Mouse (Mus musculus) megakaryocyte, adult 5-6 weeks (primary cell): ENCODE results near the gene Ano1. TPM values are rescaled to one million over a fixed set of nuclear protein-coding genes. Genes with fewer than 3 reads are reported as not detected.
A peak's percentile ranks its signal among the peaks of the same experiment; 100 is the strongest.

Experiments used
- ATAC-seq: 2 replicates; pipeline ENCODE4 v1.8.0; 2016; ENCODE audit warnings: mild to moderate bottlenecking, inconsistent platforms; ENCODE audit not compliant: poor library complexity, severe bottlenecking
- total RNA-seq, 2 experiments: library from RNA; stranded (forward) in 1 of 2; stranded (reverse) in 1 of 2; fragments of 153-499, 151-499 nt in 1 of 2; fragments of 221-1000, 200-1000 nt in 1 of 2; gene quantifications; 2 replicates each; pipeline versions ENCODE4 v1.2.3 to v1.2.4; 2015 to 2017

Ano1 gene
- total RNA-seq, 2 experiments from 2014 or later = not detected

DNA sequence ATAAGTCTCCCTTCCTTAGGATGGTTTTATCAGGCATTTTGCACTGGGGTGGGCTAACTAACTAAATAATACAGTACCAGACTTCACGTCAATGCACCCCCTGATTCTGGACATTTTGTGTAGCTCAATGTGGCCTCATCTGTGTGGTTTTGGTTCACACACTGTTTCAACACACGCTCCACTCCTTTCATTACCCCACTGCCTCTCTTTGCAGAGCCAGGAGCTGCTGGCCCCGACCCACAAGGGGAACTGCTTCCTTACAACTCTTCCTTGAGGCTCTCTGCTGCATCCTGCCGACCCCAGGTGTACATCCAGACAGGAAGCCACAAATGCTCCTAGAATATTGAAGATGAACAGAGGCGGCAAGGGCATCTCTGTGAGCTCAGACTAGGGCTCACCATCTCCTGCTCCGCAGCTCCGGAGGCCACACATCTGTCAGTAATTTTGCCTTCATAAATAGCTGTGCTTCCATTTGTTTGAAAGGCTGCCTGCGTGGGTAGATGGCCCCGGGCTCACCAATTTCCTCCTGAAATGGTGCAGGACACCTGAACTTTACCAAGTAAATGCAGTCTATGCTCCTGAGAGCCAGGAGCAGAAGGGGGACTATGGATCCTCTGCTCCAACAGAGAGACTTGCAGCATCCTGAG lies 17.8 kb upstream of the Ano1 start:
- ATAC-seq = peak; percentile 38

DNA sequence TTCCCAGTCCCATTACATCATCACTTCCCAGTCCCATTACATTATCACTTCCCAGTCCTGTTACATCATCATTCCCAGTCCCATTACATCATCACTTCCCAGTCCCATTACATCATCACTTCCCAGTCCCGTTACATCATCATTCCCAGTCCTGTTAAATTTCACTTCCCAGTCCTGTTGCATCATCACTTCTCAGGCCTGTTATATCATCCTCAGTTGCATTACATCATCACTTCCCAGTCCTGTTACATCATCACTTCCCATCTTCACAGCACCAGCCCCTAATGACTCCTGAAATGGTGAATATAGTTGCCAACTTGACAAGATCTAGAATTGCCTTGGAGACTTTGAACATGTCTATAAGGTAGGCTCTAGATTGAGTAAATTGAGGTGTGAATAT lies 17.1 kb upstream of the Ano1 start:
- ATAC-seq = peak; percentile 34

DNA sequence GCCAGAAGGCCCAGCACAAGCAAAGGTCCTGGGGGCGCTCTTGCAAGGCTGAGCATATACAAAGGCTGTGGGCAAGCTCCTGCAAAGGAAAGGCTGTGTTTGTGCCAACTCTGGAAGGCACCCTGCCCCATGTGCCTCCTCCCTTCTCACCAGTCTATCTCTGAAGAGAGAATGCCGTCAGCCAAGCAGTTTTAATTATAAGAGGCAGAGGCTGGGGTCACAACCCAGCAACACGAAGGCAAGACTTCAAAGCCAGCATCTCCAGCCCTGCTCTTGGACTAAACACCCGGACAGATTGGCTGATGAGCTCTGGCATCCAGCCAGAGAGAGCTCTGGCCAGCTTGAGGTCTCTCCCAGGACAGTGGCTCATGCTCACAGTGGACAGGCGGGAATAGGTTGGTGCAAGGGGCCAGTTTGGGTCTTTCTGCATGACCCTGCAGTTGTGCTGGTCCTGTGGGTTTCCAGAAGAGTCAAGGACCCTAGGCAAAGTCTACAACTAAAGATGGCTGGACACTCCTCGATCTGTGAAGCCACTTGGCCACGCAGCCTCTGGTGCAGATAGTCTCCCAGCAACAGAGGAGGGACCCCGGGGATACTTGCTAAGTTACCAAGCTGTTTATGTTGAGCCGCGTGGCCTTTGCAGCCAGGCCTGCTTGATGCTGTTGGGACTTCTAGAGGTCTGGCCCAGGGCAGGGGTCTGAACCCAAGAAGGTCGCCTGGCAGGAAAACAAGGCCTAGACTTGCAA lies 12.9 kb upstream of the Ano1 start:
- no peak for ATAC-seq

DNA sequence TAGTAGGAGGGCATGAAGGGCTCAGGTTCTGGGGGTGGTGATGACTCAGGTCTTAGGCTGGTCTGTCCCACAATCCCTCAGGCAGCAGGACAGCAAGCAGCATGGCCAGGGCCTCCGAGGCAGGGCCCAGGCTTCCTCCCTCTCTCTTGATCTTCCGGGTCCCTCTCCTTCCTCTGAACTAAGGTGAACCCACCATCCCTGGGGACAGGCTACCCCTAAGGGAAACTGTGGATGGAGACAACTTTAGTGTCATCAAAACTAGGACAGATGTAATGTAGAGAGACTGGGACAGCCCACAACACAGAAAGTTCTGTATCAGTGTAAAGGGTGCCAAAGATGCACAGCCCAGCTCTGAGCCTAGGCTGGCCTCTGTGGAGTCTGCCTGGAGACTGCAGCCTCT lies 12.2 kb upstream of the Ano1 start:
- no peak for ATAC-seq

DNA sequence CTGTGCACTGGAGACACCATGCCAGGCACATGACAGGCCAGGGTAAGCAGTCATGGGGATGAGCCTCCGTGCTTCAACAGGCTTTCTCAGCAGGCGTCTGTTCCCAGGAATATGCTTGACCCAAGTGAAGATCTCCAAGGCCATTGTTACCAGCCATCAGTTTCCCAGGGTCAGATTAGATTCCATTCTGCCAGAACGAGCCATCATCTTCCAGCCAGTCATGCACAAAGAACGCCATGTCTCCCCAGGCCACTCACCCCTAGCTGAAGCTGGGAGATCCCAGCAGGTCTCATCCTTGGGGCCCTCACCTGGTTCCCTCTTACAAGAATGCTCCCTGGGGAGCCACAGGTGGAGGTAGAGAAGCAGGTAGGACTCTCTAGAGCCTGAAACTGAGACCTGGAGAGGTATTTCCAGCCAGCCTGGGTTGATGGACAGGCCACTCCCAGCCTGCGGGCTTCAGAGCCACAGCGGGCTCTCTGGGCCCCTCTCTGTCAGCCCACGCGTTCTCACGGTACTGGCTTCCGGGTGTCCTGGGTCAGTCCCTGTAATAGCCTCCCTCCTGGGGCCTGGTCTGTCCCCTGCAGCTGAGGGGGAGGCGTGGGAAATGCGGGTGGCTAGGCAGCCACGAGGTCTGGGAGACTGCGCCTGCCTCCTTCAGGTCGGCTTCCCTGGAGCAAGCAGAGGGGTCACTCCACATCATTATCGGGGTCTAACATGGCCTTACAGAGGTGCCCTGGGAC lies 10.9 kb upstream of the Ano1 start:
- no peak for ATAC-seq

DNA sequence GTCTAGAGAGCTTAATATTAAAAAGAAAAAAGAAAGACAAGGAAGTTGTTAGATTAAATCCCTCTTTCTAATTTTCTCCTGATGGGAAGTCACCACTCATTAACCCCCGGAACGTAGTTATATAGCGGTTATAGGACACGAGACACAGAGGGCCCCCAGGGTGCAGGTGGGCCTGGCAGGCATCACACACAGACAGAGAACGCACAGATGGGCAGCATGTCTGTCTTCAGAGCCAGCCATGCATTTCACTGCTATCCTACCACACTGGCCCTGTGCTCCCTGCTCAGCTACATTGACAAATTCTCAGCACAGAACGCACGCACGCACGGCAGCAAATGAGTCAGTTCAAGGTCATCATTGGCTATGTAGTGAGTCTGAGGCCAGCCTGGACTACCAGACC lies 8.5 kb upstream of the Ano1 start:
- no peak for ATAC-seq

DNA sequence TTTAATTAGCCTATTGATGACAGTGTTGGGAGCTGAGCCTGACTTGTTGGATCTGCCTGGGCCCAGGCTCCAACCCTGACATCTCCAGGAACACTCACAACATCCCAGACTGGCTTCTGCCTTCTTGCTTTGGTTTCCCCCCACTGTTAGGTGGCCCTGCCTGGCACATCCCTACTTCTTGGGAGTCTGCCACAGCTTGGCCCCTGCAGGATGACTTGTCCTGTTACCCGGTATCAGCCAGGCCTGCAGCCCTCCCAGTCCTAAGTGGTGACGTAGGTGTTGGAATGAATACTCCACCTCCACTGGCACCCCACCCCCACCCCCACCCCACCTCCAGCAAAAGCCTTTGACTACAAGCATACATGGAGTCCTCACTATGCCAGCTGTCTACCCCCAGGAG lies 7.7 kb upstream of the Ano1 start:
- ATAC-seq = no peak

DNA sequence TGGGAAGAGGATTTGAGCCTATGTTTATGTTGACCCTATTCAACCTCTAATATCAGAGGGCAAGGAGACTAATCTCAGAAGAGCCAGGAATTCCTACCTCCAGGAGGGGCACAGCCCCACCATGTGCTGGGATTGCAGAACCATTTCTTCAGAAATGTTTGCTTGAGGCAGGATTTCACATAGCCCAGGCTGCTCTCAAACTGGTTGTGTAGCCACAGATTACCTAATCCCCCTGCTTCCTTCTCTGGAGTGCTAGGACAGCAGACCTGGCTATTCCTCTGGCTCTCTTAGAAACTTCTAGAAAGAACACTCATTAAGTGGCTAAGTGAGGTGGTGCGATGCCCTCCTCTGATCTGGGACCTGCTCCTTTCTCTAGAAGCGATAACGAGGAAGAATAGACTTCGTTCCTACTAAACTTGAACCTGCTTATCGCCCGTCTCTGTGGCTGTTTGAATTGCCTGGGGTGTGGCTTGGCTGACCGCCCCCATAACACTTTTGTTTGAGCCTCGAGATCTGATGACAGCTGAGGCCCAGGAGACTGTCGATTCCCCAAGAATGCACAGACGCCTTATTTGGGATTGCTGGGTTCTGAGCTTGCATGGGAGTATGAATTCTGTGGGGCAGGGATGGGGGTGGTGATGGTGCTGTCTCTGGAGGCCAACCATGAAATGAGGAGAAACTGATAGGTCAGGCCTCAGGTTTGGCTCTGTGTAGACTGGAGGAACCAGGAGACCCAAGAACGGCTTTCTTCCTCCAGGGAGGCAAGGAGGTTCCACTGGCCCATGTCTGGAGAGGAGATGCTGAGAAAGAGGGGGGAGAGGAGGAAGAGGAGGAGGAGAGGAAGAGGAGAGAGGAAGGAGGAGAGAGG lies 4.0 kb upstream of the Ano1 start:
- ATAC-seq = peak; percentile 26; the same call in 1 of the 2 replicates

DNA sequence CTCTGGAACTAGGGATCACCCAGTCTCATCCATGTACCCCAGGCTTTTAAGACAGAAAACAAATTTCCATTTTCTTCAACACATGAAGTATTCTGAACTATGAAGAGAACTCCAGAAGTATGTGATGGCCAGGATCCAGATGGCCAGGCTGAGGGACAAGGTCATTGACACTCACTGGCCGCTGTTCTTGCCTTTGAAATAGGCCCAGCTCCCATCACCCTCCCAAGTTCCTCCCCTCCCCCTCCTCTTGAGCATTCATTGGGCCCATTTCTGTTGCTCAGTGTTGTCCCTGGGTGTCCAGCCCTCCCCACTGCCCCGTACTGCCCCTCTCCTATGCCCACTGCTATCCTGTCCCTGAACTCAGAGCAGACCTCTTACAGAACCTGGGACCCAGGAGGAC lies 2.9 kb upstream of the Ano1 start:
- no peak for ATAC-seq

DNA sequence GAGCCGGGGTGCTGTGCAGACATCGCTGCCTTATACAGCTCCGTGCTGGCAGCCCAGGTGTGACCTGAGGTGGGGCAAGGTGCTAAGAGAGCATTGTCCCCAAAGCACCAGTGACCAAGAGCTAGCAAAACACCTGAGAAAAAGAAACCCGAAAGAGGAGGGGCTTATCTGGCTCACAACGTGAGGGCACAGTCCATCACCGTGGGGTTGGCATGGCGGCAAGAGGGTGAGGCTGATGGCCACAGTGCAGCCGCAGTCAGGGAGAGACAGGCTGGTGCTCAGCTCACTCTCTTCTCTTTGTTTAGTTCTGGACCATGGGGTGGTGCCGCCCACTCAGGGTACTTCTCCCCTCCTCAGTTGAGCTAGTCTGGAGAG lies 1.9 kb upstream of the Ano1 start:
- no peak for ATAC-seq

DNA sequence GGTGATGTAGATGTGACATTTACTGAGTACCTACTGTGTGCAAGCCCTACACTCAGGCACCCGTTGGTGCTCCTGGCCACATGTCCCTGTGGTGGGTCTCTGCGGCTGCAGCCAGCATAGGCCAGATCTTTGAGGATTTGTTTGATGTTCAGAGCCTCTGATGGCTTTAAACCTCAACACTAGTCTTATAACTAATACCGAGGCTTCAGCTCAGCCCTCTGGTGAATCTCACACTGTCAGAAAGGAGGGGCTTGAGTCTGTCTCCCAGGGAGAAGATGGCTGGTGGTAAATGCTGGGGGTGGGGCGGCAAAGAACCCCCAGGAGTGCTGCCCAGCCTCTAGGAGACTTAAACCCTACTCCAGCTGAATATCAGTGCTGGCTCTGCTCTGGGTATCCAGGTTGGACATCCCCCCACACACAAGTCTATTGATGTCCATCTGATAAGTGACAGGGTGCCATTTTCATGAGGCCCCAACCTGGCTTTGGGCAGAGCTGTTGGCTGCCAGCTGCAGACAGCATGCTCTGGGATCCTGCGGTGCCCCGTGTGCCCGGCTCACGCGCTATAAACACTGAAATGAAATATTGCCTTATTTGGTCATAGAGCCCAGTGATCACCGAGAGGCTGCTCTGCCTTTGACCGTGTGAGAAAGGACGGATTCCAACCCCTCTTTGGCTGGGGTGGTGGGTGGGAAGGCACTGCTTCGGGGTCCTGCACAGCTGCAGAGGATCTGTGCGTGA lies 1.3 kb upstream of the Ano1 start:
- ATAC-seq = no peak

DNA sequence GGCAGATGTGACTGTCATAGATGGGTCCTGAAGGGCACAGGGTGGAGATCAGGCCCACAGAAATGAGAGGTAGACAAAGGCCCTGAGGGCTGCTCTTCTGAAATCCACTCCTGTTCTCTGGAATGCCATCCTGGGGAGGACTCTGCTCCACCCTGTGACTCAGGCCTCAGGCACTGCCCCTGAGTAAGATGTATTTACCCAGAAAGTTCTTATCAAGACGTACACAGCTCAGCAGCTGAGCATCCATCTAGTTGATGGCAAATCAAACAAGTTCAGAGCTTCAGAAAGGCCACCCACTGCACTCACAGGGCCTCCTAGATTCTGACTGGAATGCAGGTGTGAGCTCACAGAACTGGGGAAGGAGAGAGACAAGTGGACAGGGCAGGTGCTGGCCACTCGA lies 4.0 kb downstream of the Ano1 start:
- no peak for ATAC-seq

DNA sequence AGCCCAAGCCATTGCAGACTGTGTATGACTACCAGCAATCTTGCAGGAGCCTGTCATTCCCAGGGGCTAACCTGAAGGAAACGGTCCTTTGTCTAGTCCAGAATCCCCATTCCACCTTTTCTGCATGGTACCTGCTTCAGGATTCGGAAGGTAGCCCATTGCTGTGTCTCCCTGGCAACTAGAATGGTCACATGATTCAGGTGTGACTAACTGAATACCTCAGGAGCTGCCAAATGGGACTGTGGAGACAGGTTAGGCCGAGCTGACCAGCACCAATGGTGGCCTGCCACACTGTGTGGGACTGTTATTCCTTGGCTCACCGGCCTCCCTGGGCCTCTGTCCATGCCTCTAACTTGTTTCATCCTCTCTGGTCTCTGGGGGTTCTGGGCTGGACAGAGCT lies 5.3 kb downstream of the Ano1 start:
- no peak for ATAC-seq

DNA sequence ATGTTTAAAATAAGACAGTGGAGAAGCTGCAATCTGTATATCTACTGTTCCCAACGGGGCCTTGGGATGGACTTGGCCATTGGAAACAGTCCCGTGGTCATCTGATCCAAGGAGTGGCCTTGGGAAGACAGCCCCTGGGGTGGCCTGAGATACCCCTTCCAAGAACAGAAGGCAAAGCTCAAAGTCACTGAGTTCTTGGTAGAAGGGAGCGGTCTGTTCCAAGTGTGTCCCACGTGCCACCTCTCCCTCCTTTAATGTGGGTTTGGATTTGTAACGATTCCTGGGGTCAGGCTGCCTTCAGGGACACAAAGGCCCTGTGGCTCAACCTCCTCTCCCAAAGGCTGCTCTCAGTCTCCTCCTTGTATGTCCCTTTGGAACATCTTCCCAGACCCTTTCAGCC lies 7.9 kb downstream of the Ano1 start:
- no peak for ATAC-seq

DNA sequence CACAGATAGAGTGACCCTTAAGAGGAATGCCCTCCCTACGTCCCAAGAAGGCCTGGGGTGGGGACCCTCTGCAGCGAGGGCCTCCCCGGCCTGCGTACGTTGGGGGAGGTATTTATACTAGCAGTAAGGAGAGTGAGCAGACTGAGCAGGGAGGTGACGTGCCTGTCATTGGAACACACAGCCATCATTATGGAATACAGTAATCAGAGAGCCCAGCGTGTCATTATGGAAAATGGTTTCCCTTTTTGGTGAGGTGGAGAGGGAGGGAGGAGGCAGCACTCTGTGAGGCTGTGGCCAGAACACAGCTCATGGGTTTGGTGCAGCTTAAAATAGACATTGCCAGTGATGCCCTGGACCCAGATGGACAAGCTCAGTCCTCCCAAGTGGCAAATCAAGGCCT lies 11.1 kb downstream of the Ano1 start:
- ATAC-seq = no peak

DNA sequence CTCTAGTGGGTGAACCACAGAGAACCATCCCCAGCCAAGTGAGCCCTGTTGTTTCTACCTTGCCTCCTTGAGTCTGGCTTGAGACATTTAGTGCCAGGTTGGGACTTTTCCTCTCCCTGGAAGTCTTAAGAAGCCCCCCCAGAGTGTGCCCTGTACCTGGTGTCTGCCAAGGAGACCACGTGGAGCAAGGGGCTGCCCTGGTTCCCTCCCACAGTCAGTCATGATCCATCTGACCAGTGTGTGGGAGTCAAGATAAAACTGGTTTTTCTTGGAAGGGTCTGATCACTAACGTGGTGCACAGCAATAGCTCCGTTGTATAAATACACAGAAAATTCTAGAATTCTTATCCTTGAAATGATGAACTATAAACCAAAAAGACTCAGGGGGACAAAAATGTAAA lies 12.0 kb downstream of the Ano1 start:
- ATAC-seq = no peak

DNA sequence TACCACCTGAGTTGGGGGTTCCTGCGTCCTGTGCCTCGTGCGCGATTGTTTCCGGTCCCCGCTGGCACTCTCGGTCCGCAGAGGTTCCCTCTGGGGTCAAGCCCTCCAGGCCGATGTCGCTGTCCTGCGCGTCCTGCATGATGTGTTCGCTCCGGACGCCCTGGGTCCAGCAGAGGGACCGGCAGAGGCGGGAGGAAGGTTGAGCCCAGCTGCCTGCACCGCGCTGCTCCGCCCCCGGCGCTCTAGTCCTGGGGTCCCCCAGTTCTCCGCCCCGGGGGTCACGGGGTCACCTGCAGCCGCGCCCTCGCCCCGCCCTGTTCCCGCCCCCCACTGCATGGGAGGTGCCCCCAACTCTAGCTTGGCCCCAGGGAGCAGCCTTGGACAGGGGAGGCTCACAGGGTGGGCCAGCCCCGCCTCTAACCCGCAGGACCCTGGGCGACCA lies 13.4 kb downstream of the Ano1 start:
- ATAC-seq = no peak

DNA sequence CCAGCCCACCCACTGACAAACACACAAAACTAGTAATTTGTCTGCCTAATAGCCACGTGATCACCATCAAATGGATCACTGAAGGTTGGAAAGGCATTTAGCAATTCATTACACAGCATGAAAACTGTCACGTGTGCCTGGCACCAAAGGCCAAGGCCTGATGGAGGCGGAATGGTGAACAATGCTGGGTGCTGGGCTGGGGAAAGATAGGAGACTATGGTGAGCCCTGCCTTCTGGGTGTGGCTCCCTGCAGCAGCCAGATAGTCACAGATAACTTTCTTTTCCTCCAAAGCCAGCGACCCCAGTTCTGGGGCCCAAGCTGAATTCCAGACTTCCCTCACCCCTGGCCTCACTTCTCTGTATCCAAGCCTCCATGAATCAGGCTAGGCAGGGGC lies 19.9 kb downstream of the Ano1 start:
- peak; percentile 30; the same call in 1 of the 2 replicates for ATAC-seq

DNA sequence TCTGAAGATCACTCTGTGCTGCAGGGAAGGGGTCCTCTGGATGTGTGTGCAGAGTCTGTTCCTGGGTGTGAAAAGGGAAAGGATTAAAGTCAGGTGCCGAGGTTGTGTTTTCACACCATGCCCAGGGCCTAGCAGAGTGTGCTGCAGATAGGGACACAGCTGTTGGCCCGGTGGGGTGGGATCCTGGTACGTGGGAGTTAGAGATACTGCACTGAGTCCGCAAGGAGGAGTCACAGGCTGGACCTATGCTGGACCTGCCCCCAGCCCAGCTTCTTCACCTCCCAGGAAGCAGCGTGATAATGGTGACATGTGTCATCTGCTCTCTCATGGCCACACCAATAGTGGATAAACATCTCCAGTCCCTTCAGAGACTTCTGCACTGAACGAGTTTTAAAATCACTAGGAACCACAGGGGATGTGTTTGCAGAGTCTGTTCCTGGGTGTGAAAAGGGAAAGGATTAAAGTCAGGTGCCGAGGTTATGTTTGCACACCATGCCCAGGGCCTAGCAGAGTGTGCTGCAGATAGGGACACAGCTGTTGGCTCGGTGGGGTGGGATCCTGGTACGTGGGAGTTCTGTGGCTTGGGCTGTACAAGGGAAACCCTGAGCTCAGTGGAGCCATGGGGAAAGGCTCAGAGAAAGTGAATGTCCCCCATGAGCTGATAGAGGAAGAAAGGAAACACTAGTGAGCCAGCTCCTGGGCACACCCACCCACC lies 20.4 kb downstream of the Ano1 start:
- ATAC-seq = peak; percentile 40; the same call in 1 of the 2 replicates

DNA sequence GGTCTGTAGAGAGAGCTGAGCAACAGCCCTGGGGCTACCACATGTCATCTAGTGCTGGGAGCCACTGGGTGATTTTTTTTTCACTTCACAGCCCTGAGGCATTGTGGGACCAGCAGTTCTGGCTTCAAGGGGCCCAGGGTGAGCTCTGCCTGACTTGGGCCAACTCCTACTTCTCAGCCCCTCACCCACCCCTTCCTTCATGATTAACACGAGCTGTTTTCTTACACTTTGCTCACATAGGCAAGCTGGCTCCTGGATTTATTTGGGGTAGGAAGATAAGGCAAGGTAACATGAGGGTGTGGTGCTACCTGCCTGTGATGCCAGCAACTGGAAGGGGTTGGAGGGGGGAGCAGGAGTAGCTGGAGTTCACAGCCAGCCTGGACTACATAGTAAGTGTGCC lies 27.5 kb downstream of the Ano1 start:
- no peak for ATAC-seq
